Mouse (Mus musculus) limb, embryonic 13.5 days (tissue): ENCODE measurements around the gene Cep19. TPM values are rescaled to one million over a fixed set of nuclear protein-coding genes. Genes with fewer than 3 reads are reported as not detected.

Source experiments
- ATAC-seq: fragments of 200-750 bp; cut with Nextera tagmentation; 2 replicates; pipeline ENCODE4 v1.8.0; 2017; ENCODE audit warnings: low read depth, moderate number of reproducible peaks, moderate TSS enrichment; ENCODE audit not compliant: low FRiP score
- H3K27ac ChIP-seq: fragments of 300-500 bp; sonication (generic); 2 replicates; pipeline ENCODE4 v1.5.1; 2015; ENCODE audit warnings: inconsistent platforms, mild to moderate bottlenecking, moderate library complexity
- H3K27me3 ChIP-seq: fragments of 300-500 bp; sonication (generic); 2 replicates; pipeline ENCODE4 v1.6.1; 2015; ENCODE audit warnings: mild to moderate bottlenecking, inconsistent platforms
- H3K36me3 ChIP-seq: fragments of 300-500 bp; sonication (generic); 2 replicates; pipeline ENCODE4 v1.6.1; 2015; ENCODE audit warnings: inconsistent platforms, mild to moderate bottlenecking, moderate library complexity
- H3K4me1 ChIP-seq: fragments of 300-500 bp; sonication (generic); 2 replicates; pipeline ENCODE4 v1.6.1; 2015; ENCODE audit warnings: inconsistent platforms
- H3K4me2 ChIP-seq: fragments of 300-500 bp; sonication (generic); replicated peaks from 2 replicates; pipeline ENCODE4 v1.6.1; 2015; ENCODE audit warnings: inconsistent platforms, mild to moderate bottlenecking, moderate library complexity
- H3K4me3 ChIP-seq: fragments of 300-500 bp; sonication (generic); 2 replicates; pipeline ENCODE4 v1.5.1; 2015; ENCODE audit warnings: moderate library complexity, mild to moderate bottlenecking, inconsistent platforms
- H3K9ac ChIP-seq: fragments of 300-500 bp; sonication (generic); 2 replicates; pipeline ENCODE4 v1.6.1; 2015; ENCODE audit warnings: mild to moderate bottlenecking, inconsistent platforms
- H3K9me3 ChIP-seq: fragments of 300-500 bp; sonication (generic); 2 replicates; pipeline ENCODE4 v1.6.1; 2016; ENCODE audit warnings: inconsistent platforms
- WGBS: fragments of 180-500 bp; shearing (Covaris S2); methylation state at CpG from one replicate; pipeline ENCODE4 v1.1.7; 2015; 5-methylcytosine and 5-hydroxymethylcytosine counted together
- polyA plus RNA-seq: library from polyadenylated mRNA; unstranded; fragments of >200 nt; fragmentation: Nextera tagmentation; extraction: Ambion mirVana; gene quantifications from 2 replicates; pipeline ENCODE4 v1.2.1, GENCODE M21; 2015

Gene Cep19
- polyA plus RNA-seq, 1 experiment from 2014 or later, result 30.0 TPM

DNA sequence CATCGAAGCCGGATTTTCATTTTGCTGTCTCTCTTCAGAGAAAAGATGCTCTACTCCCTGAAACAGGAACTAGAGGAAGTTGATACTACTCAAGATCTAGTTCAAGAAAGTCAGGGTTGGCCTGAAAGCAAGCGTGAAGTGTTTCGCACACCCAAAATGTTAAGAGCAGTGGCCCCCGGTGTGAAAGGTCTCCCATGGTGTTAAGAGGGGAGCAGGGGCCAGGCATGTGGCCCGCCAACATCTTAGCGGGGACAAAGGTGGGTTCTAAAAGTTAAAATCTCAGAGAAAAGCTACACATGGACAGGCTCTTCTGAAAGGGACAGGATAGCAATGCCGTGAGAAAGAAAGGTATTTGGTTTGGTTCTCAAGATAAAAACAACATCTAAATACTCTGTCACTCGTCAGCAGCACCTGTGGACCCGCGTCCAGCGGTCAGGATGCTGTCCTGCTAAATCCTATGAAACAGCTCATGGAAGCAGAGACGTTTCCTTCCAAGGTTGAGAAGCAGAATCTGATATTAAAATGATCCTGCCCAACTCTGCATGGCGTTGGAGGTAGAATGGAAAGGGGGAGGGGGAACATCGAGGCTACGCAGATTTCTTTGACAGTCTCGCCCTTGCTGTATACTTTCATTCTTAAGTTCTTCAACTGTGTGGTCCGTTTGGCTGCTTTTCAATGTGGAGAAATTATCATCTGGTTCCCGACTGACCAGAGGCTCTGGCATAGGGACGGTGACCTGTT, 30.0 kb downstream of the Cep19 start:
- ATAC-seq, result no peak

GRCm38 (mm10) chr16:32130190-32130826, 30.7 kb downstream of the Cep19 start:
- Histone ChIP-seq H3K4me1 (no peaks in the 10 kb centered on the region), H3K4me2 (peak overlapping the region; percentile 38), H3K9ac (no peak overlapping the region), H3K27ac (no peak overlapping the region), H3K9me3 (no peaks in the 10 kb centered on the region), H3K4me3 (no peak overlapping the region), H3K36me3 (no peaks in the 10 kb centered on the region), H3K27me3 (no peaks in the 10 kb centered on the region)
- ATAC-seq, result no peak
- WGBS, result 67% methylated on average over 16 of the region's 16 CpGs

More for the DNA sequence above, 30.0 kb downstream of the Cep19 start:
- no peak overlapping the region for H3K4me3 ChIP-seq
- no peaks in the 10 kb centered on the region for H3K27me3 ChIP-seq
- no peaks in the 10 kb centered on the region for H3K36me3 ChIP-seq
- H3K9ac ChIP-seq, result no peak overlapping the region
- WGBS, result 81% methylated on average over 20 of the region's 20 CpGs
- no peak overlapping the region for H3K27ac ChIP-seq
- H3K4me1 ChIP-seq, result no peaks in the 10 kb centered on the region
- peak overlapping the region; percentile 38 for H3K4me2 ChIP-seq
- no peaks in the 10 kb centered on the region for H3K9me3 ChIP-seq

GRCm38 (mm10) chr16:32133148-32133547, 33.5 kb downstream of the Cep19 start:
- no peak overlapping the region for H3K4me3 ChIP-seq
- WGBS, result 83% methylated on average over 3 of the region's 3 CpGs
- no peak for ATAC-seq
- H3K36me3 ChIP-seq, result no peaks in the 10 kb centered on the region
- H3K27me3 ChIP-seq, result no peaks in the 10 kb centered on the region
- H3K27ac ChIP-seq, result no peak overlapping the region
- no peaks in the 10 kb centered on the region for H3K4me1 ChIP-seq
- no peak overlapping the region for H3K4me2 ChIP-seq
- H3K9ac ChIP-seq, result no peak overlapping the region
- no peaks in the 10 kb centered on the region for H3K9me3 ChIP-seq

DNA sequence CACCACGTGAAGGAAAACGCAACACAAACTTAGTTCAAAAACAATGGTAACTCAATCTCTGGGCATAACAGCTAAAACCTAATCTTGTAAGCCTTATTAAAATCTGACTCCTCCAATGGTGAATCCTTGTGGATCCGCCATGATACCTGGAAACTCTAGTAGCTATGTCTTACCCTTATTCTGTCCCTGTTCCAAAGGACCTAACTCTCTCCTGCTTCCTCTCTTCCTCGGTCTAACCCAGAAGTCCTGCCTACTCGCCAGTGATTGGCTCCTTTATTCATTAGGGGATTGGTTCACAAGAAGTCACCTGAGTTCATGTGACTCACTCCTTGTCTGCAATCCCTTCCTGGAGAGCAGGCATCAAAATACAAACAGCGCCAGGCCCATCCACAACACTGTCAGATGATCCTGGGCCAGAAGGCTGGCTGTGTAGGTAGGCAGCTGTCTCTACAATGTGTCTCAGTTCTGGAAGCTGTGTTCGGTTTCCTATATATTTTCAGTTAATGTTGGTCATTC, 36.3 kb downstream of the Cep19 start:
- H3K4me2 ChIP-seq, result no peak overlapping the region
- WGBS, result 85% methylated on average over 7 of the region's 7 CpGs
- H3K4me3 ChIP-seq, result no peak overlapping the region
- ATAC-seq, result no peak
- H3K9me3 ChIP-seq, result no peaks in the 10 kb centered on the region
- no peak overlapping the region for H3K9ac ChIP-seq
- no peaks in the 10 kb centered on the region for H3K36me3 ChIP-seq
- H3K27ac ChIP-seq, result no peak overlapping the region
- no peaks in the 10 kb centered on the region for H3K27me3 ChIP-seq
- H3K4me1 ChIP-seq, result no peaks in the 10 kb centered on the region

DNA sequence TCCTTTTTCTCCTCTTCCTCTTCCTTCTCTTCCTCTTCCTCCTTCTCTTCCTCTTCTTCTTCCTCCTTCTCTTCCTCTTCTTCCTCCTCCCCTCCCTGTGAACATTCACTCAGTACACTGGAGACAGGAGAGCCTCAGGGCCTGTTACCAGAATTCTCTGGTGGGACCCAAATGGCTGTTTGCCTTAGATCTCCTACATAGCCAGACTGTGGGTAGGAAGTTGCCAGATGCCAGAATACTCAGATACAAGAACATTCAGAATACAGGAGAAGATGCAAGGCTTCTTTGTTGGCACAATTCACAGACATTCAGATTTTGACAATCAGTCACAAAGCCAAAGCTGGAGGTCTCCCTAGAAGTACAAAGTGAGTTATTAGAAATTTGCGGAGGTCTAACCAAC, 39.4 kb downstream of the Cep19 start:
- Histone ChIP-seq H3K27me3 (no peaks in the 10 kb centered on the region), H3K4me2 (no peak overlapping the region), H3K36me3 (peaks cover 12% of the 10 kb centered on the region), H3K27ac (no peak overlapping the region), H3K4me1 (no peaks in the 10 kb centered on the region; the same call in 1 of the 2 replicates), H3K4me3 (no peak overlapping the region), H3K9ac (no peak overlapping the region), H3K9me3 (peaks cover 3% of the 10 kb centered on the region; the same call in 1 of the 2 replicates)
- no peak for ATAC-seq
- WGBS, result 89% methylated on average over 1 of the region's 1 CpGs

DNA sequence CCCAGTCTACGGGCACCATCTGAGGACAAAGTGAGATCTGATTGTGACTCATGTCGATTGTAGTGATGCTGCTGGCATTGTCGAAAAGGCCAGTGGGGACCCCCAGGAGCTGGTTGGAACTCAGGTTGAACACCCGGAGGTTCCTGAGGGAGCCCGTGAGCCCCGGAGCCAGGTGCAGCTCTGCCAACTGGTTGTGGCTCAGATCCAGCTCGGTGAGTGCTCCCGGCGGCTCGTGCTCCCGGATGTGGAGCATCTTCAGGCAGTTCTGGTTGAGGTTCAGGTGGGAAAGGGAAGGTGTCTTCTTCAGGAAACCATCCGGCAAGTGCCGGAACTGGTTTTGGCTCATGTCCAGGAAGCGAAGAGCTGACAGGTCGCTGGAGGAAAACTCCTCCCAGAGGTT, 44.2 kb downstream of the Cep19 start:
- peaks cover 3% of the 10 kb centered on the region; the same call in 1 of the 2 replicates for H3K9me3 ChIP-seq
- WGBS, result 95% methylated on average over 15 of the region's 15 CpGs
- H3K9ac ChIP-seq, result no peak overlapping the region
- H3K27me3 ChIP-seq, result no peaks in the 10 kb centered on the region
- ATAC-seq, result no peak
- H3K4me3 ChIP-seq, result no peak overlapping the region
- no peak overlapping the region for H3K4me2 ChIP-seq
- no peak overlapping the region for H3K27ac ChIP-seq
- H3K36me3 ChIP-seq, result peaks cover 20% of the 10 kb centered on the region
- peaks cover 3% of the 10 kb centered on the region; the same call in 1 of the 2 replicates for H3K4me1 ChIP-seq

- 92% methylated on average over 17 of the region's 17 CpGs for WGBS
- Histone ChIP-seq H3K27me3 (no peaks in the 10 kb centered on the region), H3K4me2 (no peak overlapping the region), H3K4me1 (peaks cover 3% of the 10 kb centered on the region; the same call in 1 of the 2 replicates), H3K4me3 (no peak overlapping the region), H3K36me3 (peaks cover 20% of the 10 kb centered on the region), H3K9me3 (peaks cover 3% of the 10 kb centered on the region; the same call in 1 of the 2 replicates), H3K9ac (no peak overlapping the region), H3K27ac (no peak overlapping the region)
- ATAC-seq, result no peak
These were observed 45.0 kb downstream of the Cep19 start for GRCm38 (mm10) chr16:32144592-32144991.

DNA sequence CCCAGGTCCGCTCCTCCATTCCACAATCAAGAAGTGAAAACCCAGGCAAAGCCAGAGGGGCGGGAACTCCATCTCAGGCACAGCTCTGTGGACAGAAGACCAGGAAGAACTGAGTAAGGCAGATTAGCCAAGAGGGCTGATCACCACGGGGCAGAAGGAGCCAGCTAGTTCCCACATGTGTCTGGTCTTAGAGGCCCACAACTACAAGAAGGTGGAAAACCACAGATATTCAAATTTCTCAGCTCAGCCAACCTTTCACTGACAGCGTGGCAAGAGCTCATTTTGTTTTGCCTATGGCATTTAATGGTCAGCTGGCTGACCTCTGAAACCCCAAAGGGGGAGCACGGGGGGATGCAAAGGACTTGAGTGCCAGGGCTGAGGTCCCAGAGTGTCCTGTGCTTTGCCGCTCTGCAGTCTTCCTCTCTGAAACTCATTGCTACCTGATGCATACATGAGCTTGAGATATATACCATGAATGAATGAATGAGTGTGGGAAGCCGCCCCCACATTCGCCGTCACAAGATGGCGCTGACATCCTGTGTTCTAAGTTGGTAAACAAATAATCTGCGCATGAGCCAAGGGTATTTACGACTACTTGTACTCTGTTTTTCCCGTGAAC, 48.1 kb downstream of the Cep19 start:
- peaks cover 3% of the 10 kb centered on the region; the same call in 1 of the 2 replicates for H3K9me3 ChIP-seq
- WGBS, result 58% methylated on average over 12 of the region's 13 CpGs
- H3K4me3 ChIP-seq, result peak overlapping the region; percentile 20
- peaks cover 3% of the 10 kb centered on the region; the same call in 1 of the 2 replicates for H3K4me1 ChIP-seq
- H3K4me2 ChIP-seq, result peak overlapping the region; percentile 41
- ATAC-seq, result no peak
- no peak overlapping the region for H3K27ac ChIP-seq
- no peaks in the 10 kb centered on the region for H3K27me3 ChIP-seq
- peaks cover 20% of the 10 kb centered on the region for H3K36me3 ChIP-seq
- H3K9ac ChIP-seq, result no peak overlapping the region

DNA sequence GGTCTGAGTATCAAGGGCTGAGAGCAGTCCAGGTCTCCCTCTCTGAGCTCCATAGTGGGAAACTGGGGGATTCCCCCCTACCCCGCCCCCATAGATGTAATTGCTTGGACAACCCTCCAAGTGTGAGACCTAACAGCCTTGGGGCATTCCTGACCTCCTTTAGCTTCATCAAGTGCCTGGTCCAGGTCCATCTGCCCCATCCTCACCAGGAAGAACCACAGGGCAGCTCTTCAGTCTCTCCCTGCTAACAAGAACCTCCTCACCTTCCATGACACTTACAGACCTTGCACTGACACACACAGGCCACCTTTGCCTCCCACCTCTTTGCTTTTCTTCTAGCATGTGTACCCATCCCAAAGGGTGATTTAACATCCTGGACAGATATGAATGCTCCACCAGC, 54.4 kb downstream of the Cep19 start:
- Histone ChIP-seq H3K4me3 (no peak overlapping the region), H3K27ac (no peak overlapping the region), H3K36me3 (no peaks in the 10 kb centered on the region), H3K27me3 (no peaks in the 10 kb centered on the region), H3K9ac (0 out of 2 replicates have a peak overlapping the region, but pooled peaks have one; percentile 43), H3K9me3 (no peaks in the 10 kb centered on the region), H3K4me1 (no peaks in the 10 kb centered on the region), H3K4me2 (no peak overlapping the region)
- 83% methylated on average over 1 of the region's 1 CpGs for WGBS
- no peak for ATAC-seq

- ATAC-seq, result no peak
- no peak overlapping the region for H3K4me2 ChIP-seq
- 0 out of 2 replicates have a peak overlapping the region, but pooled peaks have one; percentile 43 for H3K9ac ChIP-seq
- H3K4me3 ChIP-seq, result no peak overlapping the region
- H3K27ac ChIP-seq, result no peak overlapping the region
- WGBS, result 75% methylated on average over 13 of the region's 13 CpGs
- H3K4me1 ChIP-seq, result no peaks in the 10 kb centered on the region
- no peaks in the 10 kb centered on the region for H3K9me3 ChIP-seq
- no peaks in the 10 kb centered on the region for H3K36me3 ChIP-seq
- H3K27me3 ChIP-seq, result no peaks in the 10 kb centered on the region
These were observed 54.8 kb downstream of the Cep19 start for GRCm38 (mm10) chr16:32154437-32154836.

DNA sequence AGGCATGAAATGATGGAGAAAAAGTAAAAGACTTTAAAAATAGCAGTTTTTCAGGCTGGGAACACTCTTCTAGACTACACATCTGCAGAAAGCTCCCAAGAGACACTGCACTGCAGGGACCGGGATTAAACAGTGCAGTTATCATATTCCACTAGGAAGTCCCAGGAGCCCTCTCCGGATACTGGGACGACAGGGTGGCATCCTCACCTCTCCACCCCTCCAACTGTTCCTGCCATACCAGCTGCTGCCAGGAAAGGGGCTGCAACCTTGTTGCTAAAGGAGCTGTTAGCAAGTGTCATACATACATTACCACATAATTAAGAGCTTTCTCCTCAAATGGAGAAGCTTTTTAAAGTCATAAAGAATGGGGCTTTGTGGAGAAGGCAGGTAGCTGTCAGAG, 57.1 kb downstream of the Cep19 start:
- WGBS, result 32% methylated on average over 3 of the region's 3 CpGs
- no peak for ATAC-seq
- H3K27me3 ChIP-seq, result no peaks in the 10 kb centered on the region
- H3K27ac ChIP-seq, result no peak overlapping the region
- no peak overlapping the region for H3K4me3 ChIP-seq
- H3K4me1 ChIP-seq, result no peaks in the 10 kb centered on the region
- no peak overlapping the region for H3K9ac ChIP-seq
- no peaks in the 10 kb centered on the region for H3K36me3 ChIP-seq
- H3K4me2 ChIP-seq, result no peak overlapping the region
- H3K9me3 ChIP-seq, result no peaks in the 10 kb centered on the region

DNA sequence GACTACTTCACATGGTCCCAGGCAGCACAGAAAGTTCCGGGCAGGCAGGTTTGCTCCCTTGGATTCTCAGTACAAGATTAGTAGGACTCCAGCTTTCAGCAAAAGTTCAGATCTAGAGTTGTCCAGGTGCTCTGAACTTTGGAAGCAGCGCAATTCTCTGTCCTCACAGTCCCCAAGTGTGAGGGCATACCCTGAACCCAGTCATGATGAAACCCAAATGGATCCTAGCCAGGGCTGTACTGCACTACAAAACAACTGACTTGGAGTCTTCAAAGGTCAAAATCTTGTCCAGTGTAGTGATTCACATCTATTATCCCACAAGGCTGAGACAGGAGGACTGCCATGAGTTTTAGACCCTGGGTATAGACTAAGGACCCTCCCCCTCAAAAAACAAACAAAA, 57.8 kb downstream of the Cep19 start:
- ATAC-seq, result no peak
- Histone ChIP-seq H3K4me2 (no peak overlapping the region), H3K4me1 (no peaks in the 10 kb centered on the region), H3K36me3 (no peaks in the 10 kb centered on the region), H3K27ac (no peak overlapping the region), H3K9me3 (no peaks in the 10 kb centered on the region), H3K9ac (no peak overlapping the region), H3K27me3 (no peaks in the 10 kb centered on the region), H3K4me3 (no peak overlapping the region)
- 76% methylated on average over 2 of the region's 2 CpGs for WGBS
